Mouse (Mus musculus): Measurements from ENCODE around the gene Gm2564. TPM values are rescaled to one million over a fixed set of nuclear protein-coding genes. Genes with fewer than 3 reads are reported as not detected.

Gm2564 gene
- not detected for polyA plus RNA-seq (2014; fragmentation: Illumina TruSeq; extraction: RNeasy Lipid Tissue Mini Kit (QIAGEN cat#74804); ENCODE audit: low read depth, low replicate concordance)

GRCm38 (mm10) chr4:42629419-42629818, at the start of gene Gm2564:
Gm2564 (plus strand) TSS chr4:42629719.

GRCm38 (mm10) chr4:42611895-42612294, 17.6 kb upstream of the Gm2564 start, which contains the start of gene Gm10591:
Gm10591 (plus strand) TSS chr4:42612195.

GRCm38 (mm10) chr4:42654951-42655350, 25.4 kb downstream of the Gm2564 start, which contains the start of gene Ccl27b:
Ccl27b (plus strand) TSS chr4:42655251.

GRCm38 (mm10) chr4:42661793-42662192, 32.3 kb downstream of the Gm2564 start, which contains the start of gene Il11ra2:
Il11ra2 (minus strand) TSS chr4:42661893.

Other genes with a start within 250 kb of the Gm2564 start
- gene Gm21586, start 190.3 kb upstream of the Gm2564 start, polyA plus RNA-seq (2014; fragmentation: Illumina TruSeq; extraction: RNeasy Lipid Tissue Mini Kit (QIAGEN cat#74804); ENCODE audit: low read depth, low replicate concordance) = not detected
- gene Gm2163, start 163.0 kb upstream of the Gm2564 start, polyA plus RNA-seq (2014; fragmentation: Illumina TruSeq; extraction: RNeasy Lipid Tissue Mini Kit (QIAGEN cat#74804); ENCODE audit: low read depth, low replicate concordance) = 6.6 TPM
- gene Fam205a2, start 101.5 kb upstream of the Gm2564 start, polyA plus RNA-seq (2014; fragmentation: Illumina TruSeq; extraction: RNeasy Lipid Tissue Mini Kit (QIAGEN cat#74804); ENCODE audit: low read depth, low replicate concordance) = not detected
- not detected for gene Gm10591, start 17.5 kb upstream of the Gm2564 start, polyA plus RNA-seq (2014; fragmentation: Illumina TruSeq; extraction: RNeasy Lipid Tissue Mini Kit (QIAGEN cat#74804); ENCODE audit: low read depth, low replicate concordance)
- gene Ccl27b, start 25.5 kb downstream of the Gm2564 start, polyA plus RNA-seq (2014; fragmentation: Illumina TruSeq; extraction: RNeasy Lipid Tissue Mini Kit (QIAGEN cat#74804); ENCODE audit: low read depth, low replicate concordance) = 12.2 TPM
- gene Il11ra2, start 32.2 kb downstream of the Gm2564 start, polyA plus RNA-seq (2014; fragmentation: Illumina TruSeq; extraction: RNeasy Lipid Tissue Mini Kit (QIAGEN cat#74804); ENCODE audit: low read depth, low replicate concordance) = not detected
- 35.6 TPM for gene 4930578G10Rik, start 105.8 kb downstream of the Gm2564 start, polyA plus RNA-seq (2014; fragmentation: Illumina TruSeq; extraction: RNeasy Lipid Tissue Mini Kit (QIAGEN cat#74804); ENCODE audit: low read depth, low replicate concordance)
- not detected for gene Ccl19, start 126.9 kb downstream of the Gm2564 start, polyA plus RNA-seq (2014; fragmentation: Illumina TruSeq; extraction: RNeasy Lipid Tissue Mini Kit (QIAGEN cat#74804); ENCODE audit: low read depth, low replicate concordance)
- gene Ccl21a, start 144.3 kb downstream of the Gm2564 start, polyA plus RNA-seq (2014; fragmentation: Illumina TruSeq; extraction: RNeasy Lipid Tissue Mini Kit (QIAGEN cat#74804); ENCODE audit: low read depth, low replicate concordance) = not detected
- 17.8 TPM for gene Fam205a1, start 224.2 kb downstream of the Gm2564 start, polyA plus RNA-seq (2014; fragmentation: Illumina TruSeq; extraction: RNeasy Lipid Tissue Mini Kit (QIAGEN cat#74804); ENCODE audit: low read depth, low replicate concordance)
- gene Gm12394, start 227.1 kb downstream of the Gm2564 start, polyA plus RNA-seq (2014; fragmentation: Illumina TruSeq; extraction: RNeasy Lipid Tissue Mini Kit (QIAGEN cat#74804); ENCODE audit: low read depth, low replicate concordance) = not detected
- 544 TPM for gene Fam205c, start 244.5 kb downstream of the Gm2564 start, polyA plus RNA-seq (2014; fragmentation: Illumina TruSeq; extraction: RNeasy Lipid Tissue Mini Kit (QIAGEN cat#74804); ENCODE audit: low read depth, low replicate concordance)

Data from testis, adult 10 weeks (tissue).